Mouse (Mus musculus) hindbrain, embryonic 16.5 days (tissue): ENCODE measurements around the gene Slc35a1. TPM values are rescaled to one million over a fixed set of nuclear protein-coding genes. Genes with fewer than 3 reads are reported as not detected.
A peak's percentile ranks its signal among the peaks of the same experiment; 100 is the strongest.

Experiments
- ATAC-seq: fragments of 200-750 bp; cut with Nextera tagmentation; 2 replicates; pipeline ENCODE4 v1.8.0; 2017; ENCODE audit warnings: moderate TSS enrichment, moderate library complexity
- H3K27ac ChIP-seq: fragments of 300-500 bp; sonication (generic); 2 replicates; pipeline ENCODE4 v1.5.1; 2014; ENCODE audit warnings: low read depth, mild to moderate bottlenecking, control low read depth, low read length, moderate library complexity
- H3K27me3 ChIP-seq: fragments of 300-500 bp; sonication (generic); replicated peaks from 2 replicates; pipeline ENCODE4 v1.6.1; 2014; ENCODE audit warnings: low read length; ENCODE audit not compliant: control insufficient read depth, insufficient read depth
- H3K36me3 ChIP-seq: fragments of 300-500 bp; sonication (generic); 2 replicates; pipeline ENCODE4 v1.6.1; 2014; ENCODE audit warnings: mild to moderate bottlenecking, low read length, moderate library complexity, mixed read lengths; ENCODE audit not compliant: control insufficient read depth, insufficient read depth
- H3K4me1 ChIP-seq: fragments of 300-500 bp; sonication (generic); 2 replicates; pipeline ENCODE4 v1.6.1; 2014; ENCODE audit warnings: low read depth, low read length; ENCODE audit not compliant: control insufficient read depth, insufficient read depth
- H3K4me2 ChIP-seq: fragments of 300-500 bp; sonication (generic); 2 replicates; pipeline ENCODE4 v1.6.1; 2014; ENCODE audit warnings: mild to moderate bottlenecking, low read length, control low read depth, moderate library complexity
- H3K4me3 ChIP-seq: fragments of 300-500 bp; sonication (generic); 2 replicates; pipeline ENCODE4 v1.5.1; 2014; ENCODE audit warnings: mild to moderate bottlenecking, low read length, control low read depth, moderate library complexity
- H3K9ac ChIP-seq: fragments of 300-500 bp; sonication (generic); 2 replicates; pipeline ENCODE4 v1.6.1; 2014; ENCODE audit warnings: low read depth, mild to moderate bottlenecking, control low read depth, low read length, moderate library complexity
- H3K9me3 ChIP-seq: fragments of 300-500 bp; sonication (generic); 2 replicates; pipeline ENCODE4 v1.6.1; 2014; ENCODE audit warnings: mild to moderate bottlenecking, low read length, moderate library complexity; ENCODE audit not compliant: control insufficient read depth
- WGBS: fragments of 180-500 bp; shearing (Covaris S2); extraction: QIAGEN DNeasy Blood & Tissue Kit; methylation state at CpG from one replicate; pipeline ENCODE4 v1.1.7; 2014; 5-methylcytosine and 5-hydroxymethylcytosine counted together
- polyA plus RNA-seq: library from polyadenylated mRNA; unstranded; fragments of >200 nt; fragmentation: Nextera tagmentation; extraction: Ambion mirVana; gene quantifications from 2 replicates; pipeline ENCODE4 v1.2.1, GENCODE M21; 2015

Gene Slc35a1
- polyA plus RNA-seq, 1 experiment from 2014 or later = 51.9 TPM

- 100% methylated on average over 1 of the region's 1 CpGs for WGBS
- no peaks in the 10 kb centered on the region for H3K4me1 ChIP-seq
- no peak overlapping the region for H3K27ac ChIP-seq
- no peak overlapping the region for H3K4me2 ChIP-seq
- peaks cover 5% of the 10 kb centered on the region; the same call in 1 of the 2 replicates for H3K9me3 ChIP-seq
- no peak overlapping the region for H3K4me3 ChIP-seq
- no peaks in the 10 kb centered on the region for H3K27me3 ChIP-seq
- no peaks in the 10 kb centered on the region for H3K36me3 ChIP-seq
- H3K9ac ChIP-seq = no peak overlapping the region
- no peak for ATAC-seq
Observed at GRCm38 (mm10) chr4:34715062-34715461, 27.8 kb upstream of the Slc35a1 start.

DNA sequence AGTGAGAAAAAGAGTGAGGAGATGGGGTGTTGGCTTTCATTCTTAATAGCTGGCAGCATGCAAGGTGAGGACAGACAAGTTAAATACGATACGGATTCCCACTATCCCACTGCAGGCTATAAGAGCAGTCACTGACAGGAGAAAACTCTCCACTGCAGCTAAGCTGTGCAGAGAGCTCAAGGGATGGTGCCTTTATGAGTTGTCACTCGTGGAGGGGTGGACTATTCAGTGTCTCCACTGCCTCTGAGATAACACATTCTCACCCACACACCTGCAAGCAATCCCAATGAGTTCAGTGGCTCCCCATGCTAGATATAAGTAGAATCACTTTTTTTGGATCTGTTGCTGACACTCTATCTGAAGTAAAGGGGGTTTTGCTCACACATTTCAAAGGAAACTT is 20.9 kb upstream of the Slc35a1 start:
- H3K9me3 ChIP-seq = no peaks in the 10 kb centered on the region
- ATAC-seq = no peak
- no peaks in the 10 kb centered on the region for H3K36me3 ChIP-seq
- no peak overlapping the region for H3K4me2 ChIP-seq
- WGBS = 79% methylated on average over 3 of the region's 3 CpGs
- H3K27me3 ChIP-seq = no peaks in the 10 kb centered on the region
- no peak overlapping the region for H3K4me3 ChIP-seq
- no peaks in the 10 kb centered on the region for H3K4me1 ChIP-seq
- H3K27ac ChIP-seq = no peak overlapping the region
- no peak overlapping the region for H3K9ac ChIP-seq

GRCm38 (mm10) chr4:34707248-34707647 is 20.0 kb upstream of the Slc35a1 start:
- Histone ChIP-seq H3K4me3 (no peak overlapping the region), H3K9ac (no peak overlapping the region), H3K9me3 (no peaks in the 10 kb centered on the region), H3K4me2 (no peak overlapping the region), H3K27me3 (no peaks in the 10 kb centered on the region), H3K4me1 (no peaks in the 10 kb centered on the region), H3K36me3 (no peaks in the 10 kb centered on the region), H3K27ac (no peak overlapping the region)
- 68% methylated on average over 3 of the region's 3 CpGs for WGBS
- no peak for ATAC-seq

DNA sequence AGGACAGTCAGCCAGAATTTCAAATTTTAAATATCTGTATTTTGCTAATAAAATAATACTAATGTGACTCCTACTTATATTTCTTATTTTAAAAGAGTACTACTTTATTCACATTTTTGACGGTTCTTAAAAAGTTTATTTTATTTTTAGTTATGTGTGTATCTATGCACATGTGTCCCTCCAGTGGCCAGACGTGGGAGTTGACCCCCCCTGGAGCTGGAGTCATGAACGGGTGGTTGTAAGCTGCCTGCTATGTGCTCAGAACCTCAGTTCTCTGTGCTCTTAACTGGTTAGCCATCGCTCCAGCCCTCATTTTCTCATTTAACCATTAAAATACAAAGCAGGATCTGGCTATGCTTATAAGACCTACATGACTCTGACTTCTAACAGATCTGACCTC is 15.8 kb upstream of the Slc35a1 start:
- Histone ChIP-seq H3K9ac (no peak overlapping the region), H3K27ac (no peak overlapping the region), H3K4me2 (no peak overlapping the region), H3K4me1 (no peaks in the 10 kb centered on the region), H3K4me3 (no peak overlapping the region), H3K9me3 (no peaks in the 10 kb centered on the region), H3K27me3 (no peaks in the 10 kb centered on the region), H3K36me3 (no peaks in the 10 kb centered on the region)
- WGBS = 69% methylated on average over 4 of the region's 4 CpGs
- ATAC-seq = no peak

DNA sequence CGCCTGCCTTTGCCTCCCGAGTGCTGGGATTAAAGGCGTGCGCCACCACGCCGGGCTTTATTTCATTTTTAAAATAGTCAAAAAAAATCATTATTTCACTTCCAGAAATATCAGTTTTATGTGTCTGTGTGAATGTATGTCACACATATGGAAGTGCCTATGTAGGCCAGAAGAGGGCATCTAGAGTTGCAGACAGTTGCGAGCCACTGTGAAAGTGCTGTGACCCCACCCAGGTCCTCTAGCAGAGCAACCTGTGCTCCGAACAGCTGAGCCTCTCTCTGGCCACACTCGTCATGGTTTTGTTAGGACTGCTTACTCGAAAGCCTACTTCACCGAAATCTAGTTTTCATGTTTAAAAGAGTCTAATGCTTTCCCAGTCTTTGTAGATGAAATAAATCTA is 15.0 kb upstream of the Slc35a1 start:
- H3K36me3 ChIP-seq = no peaks in the 10 kb centered on the region
- H3K4me3 ChIP-seq = no peak overlapping the region
- H3K9me3 ChIP-seq = no peaks in the 10 kb centered on the region
- no peak overlapping the region for H3K9ac ChIP-seq
- no peaks in the 10 kb centered on the region for H3K27me3 ChIP-seq
- H3K4me2 ChIP-seq = no peak overlapping the region
- WGBS = 97% methylated on average over 11 of the region's 11 CpGs
- no peaks in the 10 kb centered on the region for H3K4me1 ChIP-seq
- ATAC-seq = no peak
- no peak overlapping the region for H3K27ac ChIP-seq

DNA sequence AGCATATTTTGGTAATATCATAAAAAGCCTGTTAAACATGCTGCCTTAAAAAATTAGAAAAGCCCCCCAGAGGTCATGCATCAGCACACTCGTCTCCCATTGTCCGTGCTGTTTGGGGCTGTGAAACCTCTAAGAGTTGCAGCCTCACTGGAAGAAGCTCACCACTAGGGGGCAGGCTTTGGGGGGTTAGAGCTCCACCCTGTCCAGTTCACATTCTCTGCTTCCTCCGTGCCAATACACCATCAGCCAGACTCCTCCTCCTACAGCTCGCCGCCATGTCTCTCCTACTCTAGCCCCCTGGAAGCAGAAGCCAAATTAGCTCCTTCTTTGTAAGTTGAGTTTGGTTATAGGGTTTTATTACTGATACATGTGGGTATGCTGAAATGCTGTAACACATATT is 14.3 kb upstream of the Slc35a1 start:
- no peaks in the 10 kb centered on the region for H3K36me3 ChIP-seq
- no peak overlapping the region for H3K27ac ChIP-seq
- H3K4me2 ChIP-seq = no peak overlapping the region
- H3K4me3 ChIP-seq = no peak overlapping the region
- WGBS = 44% methylated on average over 5 of the region's 5 CpGs
- no peaks in the 10 kb centered on the region for H3K27me3 ChIP-seq
- no peaks in the 10 kb centered on the region for H3K4me1 ChIP-seq
- ATAC-seq = no peak
- H3K9me3 ChIP-seq = no peaks in the 10 kb centered on the region
- H3K9ac ChIP-seq = no peak overlapping the region

DNA sequence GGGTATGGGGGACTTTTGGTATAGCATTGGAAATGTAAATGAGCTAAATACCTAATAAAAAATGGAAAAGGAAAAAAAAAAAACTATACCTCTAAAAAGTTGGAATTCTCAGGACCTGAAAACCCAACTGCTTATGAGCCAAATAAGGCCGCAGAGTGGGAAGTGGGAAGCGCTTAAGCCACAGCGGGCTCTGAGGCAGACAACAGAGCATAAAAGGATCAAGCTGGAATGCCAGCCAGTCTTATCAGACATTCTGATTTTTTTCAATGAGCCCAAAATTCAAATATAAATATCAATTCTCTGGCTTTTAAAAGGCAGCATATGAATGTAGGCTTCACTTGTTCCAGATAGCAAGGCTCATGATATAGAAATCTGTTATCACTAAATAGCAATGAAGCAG is 783 bp upstream of the Slc35a1 start:
- Histone ChIP-seq H3K27me3 (no peaks in the 10 kb centered on the region), H3K4me2 (peak overlapping the region; percentile 66), H3K4me1 (peaks cover 6% of the 10 kb centered on the region), H3K9ac (no peak overlapping the region), H3K36me3 (no peaks in the 10 kb centered on the region), H3K4me3 (no peak overlapping the region; the same call in 1 of the 2 replicates), H3K9me3 (no peaks in the 10 kb centered on the region), H3K27ac (0 out of 2 replicates have a peak overlapping the region, but pooled peaks have one; percentile 40)
- 83% methylated on average over 3 of the region's 3 CpGs for WGBS
- no peak for ATAC-seq

DNA sequence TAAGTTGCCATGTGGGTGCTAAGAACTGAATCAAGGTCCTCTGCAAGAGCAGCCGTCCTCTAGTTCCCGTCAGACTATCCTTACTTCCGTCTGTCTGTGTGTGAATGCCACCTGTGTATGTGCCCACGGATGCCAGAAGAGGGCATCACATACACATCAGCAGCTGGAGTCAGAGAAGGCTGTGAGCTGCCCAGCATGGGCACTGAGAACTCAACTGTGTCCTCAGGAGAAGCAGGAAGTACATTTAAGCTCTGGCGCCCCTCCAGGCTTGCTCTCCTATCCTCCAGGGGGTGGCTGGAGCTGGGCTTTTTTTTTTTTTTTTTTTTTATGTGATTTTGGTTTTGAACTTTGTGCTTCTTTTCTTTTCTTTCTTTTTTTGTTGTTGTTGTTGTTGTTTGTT is 6.7 kb downstream of the Slc35a1 start:
- WGBS = 87% methylated on average over 5 of the region's 5 CpGs
- peaks cover 10% of the 10 kb centered on the region; the same call in 1 of the 2 replicates for H3K36me3 ChIP-seq
- no peaks in the 10 kb centered on the region for H3K9me3 ChIP-seq
- H3K4me2 ChIP-seq = no peak overlapping the region
- no peak for ATAC-seq
- no peak overlapping the region for H3K27ac ChIP-seq
- no peak overlapping the region for H3K4me3 ChIP-seq
- no peaks in the 10 kb centered on the region for H3K27me3 ChIP-seq
- H3K4me1 ChIP-seq = no peaks in the 10 kb centered on the region
- H3K9ac ChIP-seq = no peak overlapping the region

GRCm38 (mm10) chr4:34673721-34674120 is 13.5 kb downstream of the Slc35a1 start:
- Histone ChIP-seq H3K4me1 (no peaks in the 10 kb centered on the region), H3K4me3 (no peak overlapping the region), H3K9ac (no peak overlapping the region), H3K27me3 (no peaks in the 10 kb centered on the region), H3K36me3 (peaks cover 8% of the 10 kb centered on the region), H3K4me2 (no peak overlapping the region), H3K27ac (no peak overlapping the region), H3K9me3 (no peaks in the 10 kb centered on the region)
- 91% methylated on average over 5 of the region's 5 CpGs for WGBS
- no peak for ATAC-seq

GRCm38 (mm10) chr4:34667923-34668322 is 19.3 kb downstream of the Slc35a1 start:
- Histone ChIP-seq H3K4me1 (no peaks in the 10 kb centered on the region), H3K4me3 (no peak overlapping the region), H3K9me3 (no peaks in the 10 kb centered on the region), H3K27me3 (no peaks in the 10 kb centered on the region), H3K4me2 (no peak overlapping the region), H3K9ac (no peak overlapping the region), H3K36me3 (peaks cover 18% of the 10 kb centered on the region), H3K27ac (no peak overlapping the region)
- WGBS = 91% methylated on average over 5 of the region's 5 CpGs
- no peak for ATAC-seq
